Mouse (Mus musculus): Measurements from ENCODE around the gene Serf2. TPM values are rescaled to one million over a fixed set of nuclear protein-coding genes. Genes with fewer than 3 reads are reported as not detected.
"Not testable (repeated sequence)": the region's sequence is repeated elsewhere in the genome, so short reads cannot be mapped to it uniquely, and the experiment has no call there.

Gene Serf2
- total RNA-seq, 2 experiments from 2014 or later: 168 to 172 TPM

DNA sequence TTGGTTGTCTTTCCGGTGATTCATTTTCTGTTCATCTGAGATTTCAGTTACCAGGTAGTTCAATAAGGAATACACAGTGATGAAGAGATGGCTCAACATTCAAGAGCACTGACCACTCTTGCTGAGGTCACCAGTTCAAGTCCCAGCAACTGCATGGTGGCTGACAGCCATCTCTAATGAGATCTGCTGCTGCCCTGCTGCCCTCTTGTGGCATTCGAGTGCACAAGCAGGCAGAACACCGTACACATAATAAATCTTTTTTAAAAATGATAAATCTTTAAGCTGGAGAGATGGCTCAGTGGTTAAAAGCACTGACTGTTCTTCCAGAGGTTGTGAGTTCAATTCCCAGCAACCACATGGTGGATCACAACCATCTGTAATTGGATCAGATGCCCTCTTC, 31.5 kb downstream of the Serf2 start:
- intact Hi-C loops (cut with DNase I): no loop called here
- no peak for DNase-seq (ENCODE audit: low spot score in 2 of 2)

- intact Hi-C loops (cut with DNase I): not testable (repeated sequence)
Measured at GRCm38 (mm10) chr2:121480916-121481315, 31.9 kb downstream of the Serf2 start.

DNA sequence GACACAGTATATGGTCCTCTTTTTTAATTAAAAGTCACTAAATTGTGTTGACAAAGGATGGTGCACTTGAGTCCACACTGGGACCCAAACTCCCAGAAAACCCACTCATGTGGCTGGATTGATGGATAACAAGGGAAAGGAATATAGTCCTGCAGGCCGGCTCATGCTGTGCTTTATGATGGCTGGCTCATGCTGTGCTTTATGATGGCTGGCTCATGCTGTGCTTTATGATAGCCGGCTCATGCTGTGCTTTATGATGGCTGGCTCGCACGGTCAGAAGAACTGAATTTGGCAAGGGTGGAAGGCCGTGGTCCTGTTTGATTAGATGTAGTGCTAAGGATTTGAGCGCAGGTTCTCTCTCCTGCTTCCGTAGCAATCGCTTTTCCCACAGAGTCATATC, 34.6 kb downstream of the Serf2 start:
- no peak for DNase-seq (ENCODE audit: low spot score in 2 of 2)
- intact Hi-C loops (cut with DNase I): no loop called here

More at GRCm38 (mm10) chr2:121480916-121481315, 31.9 kb downstream of the Serf2 start:
- not testable (repeated sequence) for DNase-seq (ENCODE audit: low spot score in 2 of 2)

DNA sequence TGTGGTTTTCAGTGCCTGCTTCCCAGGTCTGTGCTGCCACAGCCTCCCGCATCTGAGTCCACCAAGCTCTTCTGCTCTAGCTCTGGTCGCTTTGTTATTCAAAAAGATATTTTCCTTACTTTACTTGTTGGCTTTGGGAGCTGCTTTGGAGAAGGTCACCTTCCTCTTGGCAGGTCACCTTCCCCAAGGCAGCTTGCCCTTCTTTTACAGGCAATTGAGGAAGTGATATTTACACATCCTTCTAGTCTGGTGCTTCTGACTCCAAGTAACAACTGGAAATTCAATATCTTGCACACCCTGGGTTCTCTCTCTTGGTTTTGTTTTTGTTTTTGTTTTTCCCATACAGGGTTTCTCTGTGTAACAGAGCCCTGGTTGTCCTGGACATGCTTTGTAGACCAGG, 35.4 kb downstream of the Serf2 start:
- DNase-seq (ENCODE audit: low spot score in 2 of 2); intact Hi-C loops (cut with DNase I): not testable (repeated sequence)

DNA sequence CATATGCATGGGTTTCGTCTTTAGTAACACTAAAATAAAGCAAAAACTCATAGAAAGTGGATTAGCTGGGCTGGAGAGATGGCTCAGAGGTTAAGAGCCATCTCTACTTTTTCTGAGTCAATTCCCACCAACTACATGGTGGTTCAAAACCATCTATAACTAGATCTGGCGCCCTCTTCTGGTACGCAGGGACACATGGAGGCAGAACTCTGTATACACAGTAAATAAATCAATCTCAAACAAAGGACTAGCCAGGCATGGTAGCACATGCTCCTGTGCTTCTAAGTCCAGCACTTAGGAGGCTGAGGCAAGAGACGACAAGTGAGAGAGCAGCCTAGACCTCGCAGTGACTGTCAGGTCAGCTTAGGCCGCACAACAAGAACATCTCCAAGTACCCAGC, 52.6 kb downstream of the Serf2 start:
- DNase-seq (ENCODE audit: low spot score in 2 of 2); intact Hi-C loops (cut with DNase I): not testable (repeated sequence)

- intact Hi-C loops (cut with DNase I): loop anchor here (5.0 kb wide), 1 partner anchor 34 kb away; the partner anchor contains the start of gene Mfap1b
- peak; percentile 84 to 85 for DNase-seq (ENCODE audit: low spot score in 2 of 2)
Measured at GRCm38 (mm10) chr2:121505942-121506882, 57.2 kb downstream of the Serf2 start, which contains the start of the genes Mfap1a and Wdr76. Mfap1a (minus strand) TSS chr2:121506665. Wdr76 (plus strand) TSS chr2:121506723.

GRCm38 (mm10) chr2:121507173-121507950, 58.4 kb downstream of the Serf2 start:
- no peak for DNase-seq (ENCODE audit: low spot score in 2 of 2)
- intact Hi-C loops (cut with DNase I): loop anchor here (5.0 kb wide), 1 partner anchor 35 kb away; the partner anchor contains the start of gene Mfap1b

Small RNAs within 50 kb of the gene (microRNA-seq; reads per million reads assigned to microRNA genes)
- gene Gm22953: 0 reads per million in 2 experiments

Other genes with a start within 250 kb of the Serf2 start
- gene Trp53bp1, start 177.8 kb upstream of the Serf2 start, total RNA-seq (2021): 100 to 1,000 TPM; 136 to 152 TPM
- 100 to 1,000 TPM; 489 to 493 TPM for gene Map1a, start 159.6 kb upstream of the Serf2 start, total RNA-seq (2021)
- gene Ppip5k1, start 93.8 kb upstream of the Serf2 start, total RNA-seq (2021): 10 to 100 TPM; 83.7 to 90.9 TPM
- 100 to 1,000 TPM; 399 to 404 TPM for gene Ckmt1, start 91.5 kb upstream of the Serf2 start, total RNA-seq (2021)
- under 1 TPM in 1 of 2 experiments, not detected in 1; 0.29 TPM for gene Strc, start 62.0 kb upstream of the Serf2 start, total RNA-seq (2021)
- 100 to 1,000 TPM; 197 to 222 TPM for gene Pdia3, start 35.4 kb upstream of the Serf2 start, total RNA-seq (2021)
- 1 to 10 TPM; 4.7 to 4.8 TPM for gene Catsper2, start 35.4 kb upstream of the Serf2 start, total RNA-seq (2021)
- gene Ell3, start 4.9 kb upstream of the Serf2 start, total RNA-seq (2021): not detected
- 10 to 100 TPM; 14.9 to 18.8 TPM for gene Hypk, start 4.1 kb downstream of the Serf2 start, total RNA-seq (2021)
- under 1 TPM; 0.70 to 0.82 TPM for gene Serinc4, start 7.6 kb downstream of the Serf2 start, total RNA-seq (2021)
- 10 to 100 TPM; 40.3 to 41.8 TPM for gene Mfap1b, start 24.9 kb downstream of the Serf2 start, total RNA-seq (2021)
- gene Mfap1a, start 57.5 kb downstream of the Serf2 start, total RNA-seq (2021): 10 to 100 TPM; 31.9 to 37.9 TPM
- 1 to 10 TPM; 4.1 to 4.7 TPM for gene Wdr76, start 57.5 kb downstream of the Serf2 start, total RNA-seq (2021)

Data from left cerebral cortex, postnatal 14 days (tissue).